Mouse (Mus musculus) granulocyte monocyte progenitor cell, adult 5-6 weeks (primary cell): ENCODE results near the gene Gskip. TPM values are rescaled to one million over a fixed set of nuclear protein-coding genes. Genes with fewer than 3 reads are reported as not detected.

Experiments used
- ATAC-seq: replicated peaks from 2 replicates; pipeline ENCODE4 v1.8.0; 2016; ENCODE audit warnings: mild to moderate bottlenecking, moderate TSS enrichment, inconsistent platforms; ENCODE audit not compliant: poor library complexity, severe bottlenecking
- total RNA-seq, 2 experiments: library from RNA; stranded (forward) in 1 of 2; stranded (reverse) in 1 of 2; fragments of 200-712, 200-1000 nt in 1 of 2; fragments of >200 nt in 1 of 2; fragmentation: Nextera tagmentation in 1 of 2; gene quantifications; 2 replicates each; pipeline ENCODE4 v1.2.3; 2014 to 2017

The Gskip gene
- total RNA-seq, 2 experiments from 2014 or later = 10.4 to 12.5 TPM

- ATAC-seq = no peak
These were observed 35.6 kb downstream of the Gskip start for GRCm38 (mm10) chr12:105720196-105720595.

GRCm38 (mm10) chr12:105721452-105722132, 37.0 kb downstream of the Gskip start:
- ATAC-seq = no peak

DNA sequence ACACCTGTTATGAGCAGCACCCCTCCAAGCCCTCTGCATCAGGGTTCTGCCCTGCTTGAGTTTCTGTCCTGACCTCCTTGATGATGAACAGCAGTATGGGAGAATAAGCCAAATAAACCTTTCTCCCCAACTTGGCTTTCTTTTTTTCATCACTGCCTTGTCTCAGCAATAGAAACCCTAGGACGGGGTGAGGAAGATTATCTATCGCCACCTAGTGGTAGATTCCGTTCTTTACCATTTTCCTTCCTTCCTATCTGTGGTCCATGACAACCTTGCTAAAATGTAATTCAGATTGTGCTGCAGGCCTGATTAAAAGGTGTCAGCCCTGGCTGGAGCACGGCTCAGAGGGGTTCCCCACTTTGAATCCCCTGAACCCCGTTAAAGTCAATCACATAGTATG, 38.0 kb downstream of the Gskip start:
- ATAC-seq = peak; percentile 73

- no peak for ATAC-seq
These were observed 40.0 kb downstream of the Gskip start for GRCm38 (mm10) chr12:105724616-105725015.

DNA sequence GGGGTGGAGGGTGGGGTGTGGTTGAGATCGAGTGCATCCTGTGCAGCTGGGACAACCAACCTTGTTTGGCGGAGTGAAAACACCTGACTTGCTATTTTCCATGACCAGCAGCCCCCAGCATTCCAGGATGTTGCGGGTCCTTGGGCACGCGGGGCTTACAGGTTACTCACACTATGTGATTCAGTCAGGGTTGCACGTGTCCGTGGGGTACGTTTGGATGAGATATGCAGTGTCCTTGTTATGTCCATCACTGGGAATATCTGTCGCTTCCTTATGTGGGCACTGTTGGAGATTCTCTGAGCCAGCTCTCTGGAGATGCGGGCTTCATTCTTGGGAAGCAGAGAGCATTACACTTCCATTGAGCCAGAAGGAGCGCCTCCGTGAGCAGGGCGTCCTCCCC, 41.1 kb downstream of the Gskip start:
- ATAC-seq = no peak

DNA sequence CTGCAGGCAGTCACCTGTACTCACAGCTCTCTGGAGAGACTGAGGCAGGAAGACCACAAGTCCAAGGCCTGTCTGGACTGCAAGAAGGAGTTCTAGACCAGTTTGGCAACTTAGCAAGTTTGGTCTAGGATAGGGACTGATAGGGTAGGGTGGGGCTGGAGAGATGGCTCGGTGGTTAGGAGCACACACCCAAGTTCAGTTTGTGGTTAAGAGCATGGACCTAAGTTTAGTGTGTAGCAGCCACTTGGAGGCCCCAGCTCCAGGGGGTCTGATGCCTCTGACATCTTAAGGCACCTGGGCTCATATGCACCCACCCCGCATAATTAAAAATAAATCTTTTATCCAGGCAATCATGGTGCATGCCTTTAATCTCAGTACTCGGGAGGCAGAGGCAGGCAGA, 42.6 kb downstream of the Gskip start:
- ATAC-seq = no peak

GRCm38 (mm10) chr12:105727964-105728363, 43.3 kb downstream of the Gskip start:
- peak; percentile 61 for ATAC-seq

DNA sequence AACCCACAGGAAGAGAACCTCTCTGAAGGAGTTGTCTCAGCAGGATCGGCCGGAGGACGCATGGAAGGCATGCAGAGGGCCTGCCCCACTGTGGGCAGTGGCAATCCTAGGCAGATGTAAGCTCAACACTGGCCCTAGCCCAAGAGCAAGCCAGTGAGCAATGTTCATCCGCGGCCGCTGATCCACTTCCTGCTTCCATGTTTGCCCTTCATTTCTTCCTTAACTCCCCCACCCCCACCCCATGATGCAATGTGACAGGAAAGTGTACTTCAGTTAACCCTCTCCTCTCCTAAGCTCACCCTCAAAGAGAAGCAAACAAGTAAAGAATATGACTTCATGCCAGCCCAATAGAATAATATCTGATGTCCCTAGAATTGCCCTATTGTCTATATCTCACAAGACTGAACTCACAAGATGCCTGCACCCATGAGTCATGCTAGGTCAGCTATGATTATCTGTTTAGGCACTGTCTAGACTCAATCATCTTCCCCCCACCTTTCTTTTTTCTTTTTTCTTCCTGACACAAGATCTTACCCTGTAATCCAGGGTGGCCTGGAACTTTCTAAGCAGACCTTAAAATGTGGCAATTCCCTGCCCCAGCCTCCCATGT, 46.3 kb downstream of the Gskip start:
- peak; percentile 44; the same call in 1 of the 2 replicates for ATAC-seq

DNA sequence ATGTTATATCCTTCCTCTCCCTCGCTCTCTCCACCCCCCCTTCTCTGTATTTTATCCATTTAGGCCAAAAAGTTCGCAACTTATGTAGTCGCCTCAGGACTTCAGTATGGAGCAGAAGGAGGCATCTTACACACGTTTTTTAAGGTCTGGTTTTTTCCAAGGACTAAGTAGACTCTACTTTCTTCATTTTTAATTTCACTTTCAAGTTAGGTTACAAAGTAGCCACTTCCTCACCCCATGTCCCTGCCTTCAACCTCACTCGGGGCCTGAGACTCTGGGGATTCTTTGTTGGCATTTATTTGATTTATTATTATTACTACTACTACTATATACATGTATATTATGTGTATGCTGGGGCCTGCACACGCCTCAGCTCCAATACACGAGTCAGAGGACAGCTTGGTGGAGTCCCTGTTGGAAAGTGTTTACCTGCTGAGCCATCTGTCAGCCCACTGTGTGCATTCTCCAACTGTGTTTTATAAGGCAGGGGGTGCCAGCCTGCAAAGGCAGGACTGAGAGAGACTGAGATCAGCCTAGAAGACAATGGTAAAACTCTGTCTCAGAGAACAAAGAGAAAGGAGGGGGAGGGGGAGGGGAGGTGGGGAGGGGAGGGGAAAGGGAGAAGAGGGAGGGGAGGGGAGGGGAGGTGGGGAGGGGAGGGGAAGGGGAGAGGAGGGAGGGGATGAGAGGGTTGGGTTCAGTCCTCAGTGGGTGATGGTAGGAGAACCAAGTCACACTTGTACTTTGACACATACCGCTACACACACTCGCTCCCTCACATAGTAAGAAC, 48.9 kb downstream of the Gskip start:
- peak; percentile 62 for ATAC-seq

GRCm38 (mm10) chr12:105735226-105735888, 50.7 kb downstream of the Gskip start:
- no peak for ATAC-seq

- ATAC-seq = no peak
These were observed 51.2 kb downstream of the Gskip start for GRCm38 (mm10) chr12:105735889-105736251.

GRCm38 (mm10) chr12:105738316-105739096, 53.9 kb downstream of the Gskip start:
- no peak for ATAC-seq

DNA sequence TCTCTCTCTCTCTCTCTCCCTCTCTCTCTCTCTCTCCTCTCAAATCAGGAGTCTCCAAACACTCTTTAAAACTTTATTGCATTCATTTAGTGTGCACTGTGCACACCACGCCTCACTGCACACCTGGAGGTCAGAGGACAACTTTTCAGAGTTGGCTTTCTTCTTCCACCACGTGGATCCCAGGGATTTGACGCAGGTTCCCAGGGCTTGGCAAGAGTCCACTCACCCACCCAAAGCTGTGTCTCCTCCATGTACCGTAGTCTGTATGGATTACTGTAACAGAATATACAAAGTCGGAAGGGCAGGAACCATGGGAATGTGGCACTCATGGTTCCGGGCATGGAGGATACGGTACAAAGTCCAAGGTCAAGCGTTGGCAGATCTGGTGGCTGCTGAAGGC, 55.0 kb downstream of the Gskip start:
- no peak for ATAC-seq

- no peak for ATAC-seq
These were observed 63.5 kb downstream of the Gskip start for GRCm38 (mm10) chr12:105748114-105748513.

Other genes starting within 250 kb of the Gskip start
- not detected in 2 replicates for gene D430019H16Rik, start 231.0 kb upstream of the Gskip start, total RNA-seq (2014; fragmentation: Nextera tagmentation)
- not detected in 2 replicates for gene D430019H16Rik, start 231.0 kb upstream of the Gskip start, total RNA-seq (2017)
- gene Bdkrb2, start 121.6 kb upstream of the Gskip start, total RNA-seq (2014; fragmentation: Nextera tagmentation) = not detected in 2 replicates
- not detected in 2 replicates for gene Bdkrb2, start 121.6 kb upstream of the Gskip start, total RNA-seq (2017)
- gene Bdkrb1, start 81.7 kb upstream of the Gskip start, total RNA-seq (2014; fragmentation: Nextera tagmentation) = not detected in 2 replicates
- not detected in 2 replicates for gene Bdkrb1, start 81.7 kb upstream of the Gskip start, total RNA-seq (2017)
- gene Atg2b, start 382 bp downstream of the Gskip start, total RNA-seq (2014; fragmentation: Nextera tagmentation) = 38.3 and 40.6 TPM in 2 replicates
- gene Atg2b, start 382 bp downstream of the Gskip start, total RNA-seq (2017) = 18.9 and 21.2 TPM in 2 replicates
- gene Ak7, start 21.1 kb downstream of the Gskip start, total RNA-seq (2014; fragmentation: Nextera tagmentation) = 0.21 TPM in 1 of 2 replicates, not detected in the other
- gene Ak7, start 21.1 kb downstream of the Gskip start, total RNA-seq (2017) = not detected in 2 replicates
- gene Papola, start 99.9 kb downstream of the Gskip start, total RNA-seq (2014; fragmentation: Nextera tagmentation) = 143 and 209 TPM in 2 replicates
- 111 and 138 TPM in 2 replicates for gene Papola, start 99.9 kb downstream of the Gskip start, total RNA-seq (2017)